Mouse (Mus musculus): ENCODE results near the gene Pbp2. TPM values are rescaled to one million over a fixed set of nuclear protein-coding genes. Genes with fewer than 3 reads are reported as not detected.

Gene Pbp2
- polyA plus RNA-seq, 1 experiment: not detected

DNA sequence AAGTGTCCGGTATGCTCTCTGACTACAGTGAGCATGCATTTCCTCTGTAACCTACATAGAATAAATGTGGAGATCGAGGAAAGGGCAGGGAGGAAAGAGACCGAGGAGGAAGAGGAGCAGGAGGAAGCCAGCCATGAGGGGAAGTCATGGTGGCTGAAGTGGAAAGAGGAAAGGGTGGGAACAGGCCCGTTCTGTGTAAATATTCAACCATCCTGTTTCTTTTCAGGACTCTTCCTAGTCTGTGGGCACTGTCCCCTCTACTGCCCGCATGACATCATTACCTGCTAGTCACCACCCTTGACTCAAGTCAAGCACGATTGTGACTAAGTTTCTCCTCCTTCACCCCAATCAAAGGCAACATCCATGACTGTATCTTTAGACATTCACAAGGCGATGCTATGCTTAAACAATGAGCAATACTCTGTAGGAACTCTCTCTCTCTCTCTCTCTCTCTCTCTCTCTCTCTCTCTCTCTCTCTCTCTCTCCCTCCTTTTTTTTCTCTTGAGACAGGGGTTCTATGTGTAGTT lies 11.1 kb downstream of the Pbp2 start:
- no peak overlapping the region for H3K27ac ChIP-seq (ENCODE audit: insufficient read depth, low read length)
- no peaks in the 10 kb centered on the region for H3K27me3 ChIP-seq (ENCODE audit: control insufficient read depth, insufficient read depth, low read length)
- H3K4me3 ChIP-seq (replicated peaks; ENCODE audit: insufficient read depth, low read depth, low read length): no peak overlapping the region
- 83% methylated on average over 7 of the region's 7 CpGs for WGBS
- DNase-seq: no peak
- TF ChIP-seq POLR2A (IDR thresholded peaks at IDR 0.05; ENCODE audit: borderline replicate concordance, insufficient read depth, low read length) (no peak), CTCF (IDR thresholded peaks at IDR 0.05; ENCODE audit: borderline replicate concordance, insufficient read depth, low read depth, low read length) (no peak)
- H3K4me1 ChIP-seq (ENCODE audit: control insufficient read depth, insufficient read depth, low read length): no peaks in the 10 kb centered on the region

DNA sequence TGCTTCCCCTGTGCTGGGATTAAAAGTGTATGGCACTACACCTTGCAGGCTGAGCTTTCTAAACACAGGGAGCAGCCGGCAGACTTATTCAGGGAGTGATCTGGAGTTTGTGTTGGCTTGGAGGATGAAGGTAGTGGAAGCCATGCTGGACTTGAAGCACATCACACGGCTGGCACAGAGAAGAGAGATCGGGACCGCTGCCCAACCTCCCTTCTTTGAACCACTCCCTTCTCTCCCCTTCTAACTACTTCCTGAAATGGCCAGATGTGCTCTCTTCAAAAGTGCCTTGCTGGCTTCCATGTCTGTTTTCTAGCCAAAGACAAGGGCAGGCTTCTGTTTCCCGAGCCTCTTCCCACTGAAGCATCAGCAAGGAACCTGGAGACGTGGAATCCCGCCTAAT lies 12.6 kb downstream of the Pbp2 start:
- Histone ChIP-seq H3K4me3 (replicated peaks; ENCODE audit: insufficient read depth, low read depth, low read length) (no peak overlapping the region), H3K27ac (ENCODE audit: insufficient read depth, low read length) (no peak overlapping the region), H3K27me3 (ENCODE audit: control insufficient read depth, insufficient read depth, low read length) (no peaks in the 10 kb centered on the region), H3K4me1 (ENCODE audit: control insufficient read depth, insufficient read depth, low read length) (no peaks in the 10 kb centered on the region)
- no peak for TF ChIP-seq POLR2A (IDR thresholded peaks at IDR 0.05; ENCODE audit: borderline replicate concordance, insufficient read depth, low read length)
- TF ChIP-seq CTCF (IDR thresholded peaks at IDR 0.05; ENCODE audit: borderline replicate concordance, insufficient read depth, low read depth, low read length): no peak
- WGBS: 74% methylated on average over 7 of the region's 7 CpGs
- DNase-seq: no peak

GRCm38 (mm10) chr6:135296267-135296666 lies 13.9 kb downstream of the Pbp2 start:
- WGBS: 65% methylated on average over 17 of the region's 17 CpGs
- Histone ChIP-seq H3K27me3 (ENCODE audit: control insufficient read depth, insufficient read depth, low read length) (no peaks in the 10 kb centered on the region), H3K27ac (ENCODE audit: insufficient read depth, low read length) (no peak overlapping the region), H3K4me3 (replicated peaks; ENCODE audit: insufficient read depth, low read depth, low read length) (no peak overlapping the region), H3K4me1 (ENCODE audit: control insufficient read depth, insufficient read depth, low read length) (no peaks in the 10 kb centered on the region)
- DNase-seq: no peak
- TF ChIP-seq CTCF (IDR thresholded peaks at IDR 0.05; ENCODE audit: borderline replicate concordance, insufficient read depth, low read depth, low read length) (no peak), POLR2A (IDR thresholded peaks at IDR 0.05; ENCODE audit: borderline replicate concordance, insufficient read depth, low read length) (no peak)

- Histone ChIP-seq H3K27me3 (ENCODE audit: control insufficient read depth, insufficient read depth, low read length) (no peaks in the 10 kb centered on the region), H3K4me3 (replicated peaks; ENCODE audit: insufficient read depth, low read depth, low read length) (no peak overlapping the region), H3K4me1 (ENCODE audit: control insufficient read depth, insufficient read depth, low read length) (no peaks in the 10 kb centered on the region), H3K27ac (ENCODE audit: insufficient read depth, low read length) (no peak overlapping the region)
- DNase-seq: no peak
- 60% methylated on average over 11 of the region's 11 CpGs for WGBS
- TF ChIP-seq POLR2A (IDR thresholded peaks at IDR 0.05; ENCODE audit: borderline replicate concordance, insufficient read depth, low read length): no peak
- no peak for TF ChIP-seq CTCF (IDR thresholded peaks at IDR 0.05; ENCODE audit: borderline replicate concordance, insufficient read depth, low read depth, low read length)
These were observed 14.9 kb downstream of the Pbp2 start for GRCm38 (mm10) chr6:135295082-135295861.

DNA sequence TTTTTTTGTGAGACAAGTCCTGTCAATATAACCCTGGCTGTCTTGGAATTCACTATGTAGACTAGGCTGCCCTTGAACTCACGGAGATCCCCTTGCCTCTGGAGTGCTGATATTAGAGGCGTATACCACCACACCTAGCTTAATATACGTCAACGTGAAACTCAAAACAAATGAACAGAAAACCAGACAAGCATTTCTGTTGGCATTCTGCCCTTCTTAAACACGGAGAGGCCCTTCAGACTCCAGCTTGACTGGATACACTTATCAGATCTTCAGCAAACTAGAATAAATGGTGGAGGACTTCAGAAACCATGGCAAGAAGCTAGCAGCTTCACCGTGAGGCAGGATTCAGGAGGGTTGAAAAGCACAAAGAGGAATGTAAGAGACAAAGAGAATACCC lies 16.1 kb downstream of the Pbp2 start:
- H3K27ac ChIP-seq (ENCODE audit: insufficient read depth, low read length): no peak overlapping the region
- 71% methylated on average over 6 of the region's 6 CpGs for WGBS
- no peak overlapping the region for H3K4me3 ChIP-seq (replicated peaks; ENCODE audit: insufficient read depth, low read depth, low read length)
- no peaks in the 10 kb centered on the region for H3K27me3 ChIP-seq (ENCODE audit: control insufficient read depth, insufficient read depth, low read length)
- no peak for DNase-seq
- H3K4me1 ChIP-seq (ENCODE audit: control insufficient read depth, insufficient read depth, low read length): no peaks in the 10 kb centered on the region
- TF ChIP-seq POLR2A (IDR thresholded peaks at IDR 0.05; ENCODE audit: borderline replicate concordance, insufficient read depth, low read length) (no peak), CTCF (IDR thresholded peaks at IDR 0.05; ENCODE audit: borderline replicate concordance, insufficient read depth, low read depth, low read length) (no peak)

GRCm38 (mm10) chr6:135292391-135292790 lies 17.8 kb downstream of the Pbp2 start:
- Histone ChIP-seq H3K27me3 (ENCODE audit: control insufficient read depth, insufficient read depth, low read length) (no peaks in the 10 kb centered on the region), H3K4me1 (ENCODE audit: control insufficient read depth, insufficient read depth, low read length) (no peaks in the 10 kb centered on the region), H3K27ac (ENCODE audit: insufficient read depth, low read length) (no peak overlapping the region), H3K4me3 (replicated peaks; ENCODE audit: insufficient read depth, low read depth, low read length) (no peak overlapping the region)
- 73% methylated on average over 4 of the region's 4 CpGs for WGBS
- no peak for DNase-seq
- TF ChIP-seq POLR2A (IDR thresholded peaks at IDR 0.05; ENCODE audit: borderline replicate concordance, insufficient read depth, low read length) (no peak), CTCF (IDR thresholded peaks at IDR 0.05; ENCODE audit: borderline replicate concordance, insufficient read depth, low read depth, low read length) (no peak)

- TF ChIP-seq POLR2A (IDR thresholded peaks at IDR 0.05; ENCODE audit: borderline replicate concordance, insufficient read depth, low read length): no peak
- TF ChIP-seq CTCF (IDR thresholded peaks at IDR 0.05; ENCODE audit: borderline replicate concordance, insufficient read depth, low read depth, low read length): no peak
- H3K4me1 ChIP-seq (ENCODE audit: control insufficient read depth, insufficient read depth, low read length): no peaks in the 10 kb centered on the region
- H3K27me3 ChIP-seq (ENCODE audit: control insufficient read depth, insufficient read depth, low read length): no peaks in the 10 kb centered on the region
- DNase-seq: no peak
- H3K4me3 ChIP-seq (replicated peaks; ENCODE audit: insufficient read depth, low read depth, low read length): no peak overlapping the region
- 20% methylated on average over 10 of the region's 10 CpGs for WGBS
- no peak overlapping the region for H3K27ac ChIP-seq (ENCODE audit: insufficient read depth, low read length)
These were observed 30.3 kb downstream of the Pbp2 start for GRCm38 (mm10) chr6:135279856-135280255.

GRCm38 (mm10) chr6:135279286-135279685 lies 30.9 kb downstream of the Pbp2 start:
- 23% methylated on average over 5 of the region's 5 CpGs for WGBS
- Histone ChIP-seq H3K27ac (ENCODE audit: insufficient read depth, low read length) (no peak overlapping the region), H3K4me3 (replicated peaks; ENCODE audit: insufficient read depth, low read depth, low read length) (no peak overlapping the region), H3K27me3 (ENCODE audit: control insufficient read depth, insufficient read depth, low read length) (no peaks in the 10 kb centered on the region), H3K4me1 (ENCODE audit: control insufficient read depth, insufficient read depth, low read length) (no peaks in the 10 kb centered on the region)
- TF ChIP-seq CTCF (IDR thresholded peaks at IDR 0.05; ENCODE audit: borderline replicate concordance, insufficient read depth, low read depth, low read length) (no peak), POLR2A (IDR thresholded peaks at IDR 0.05; ENCODE audit: borderline replicate concordance, insufficient read depth, low read length) (no peak)
- DNase-seq: no peak

Measured in cerebellum, adult 2 months (tissue).